ENCODE assay signal across 8 mouse cellular contexts in the genomic region with DNA sequence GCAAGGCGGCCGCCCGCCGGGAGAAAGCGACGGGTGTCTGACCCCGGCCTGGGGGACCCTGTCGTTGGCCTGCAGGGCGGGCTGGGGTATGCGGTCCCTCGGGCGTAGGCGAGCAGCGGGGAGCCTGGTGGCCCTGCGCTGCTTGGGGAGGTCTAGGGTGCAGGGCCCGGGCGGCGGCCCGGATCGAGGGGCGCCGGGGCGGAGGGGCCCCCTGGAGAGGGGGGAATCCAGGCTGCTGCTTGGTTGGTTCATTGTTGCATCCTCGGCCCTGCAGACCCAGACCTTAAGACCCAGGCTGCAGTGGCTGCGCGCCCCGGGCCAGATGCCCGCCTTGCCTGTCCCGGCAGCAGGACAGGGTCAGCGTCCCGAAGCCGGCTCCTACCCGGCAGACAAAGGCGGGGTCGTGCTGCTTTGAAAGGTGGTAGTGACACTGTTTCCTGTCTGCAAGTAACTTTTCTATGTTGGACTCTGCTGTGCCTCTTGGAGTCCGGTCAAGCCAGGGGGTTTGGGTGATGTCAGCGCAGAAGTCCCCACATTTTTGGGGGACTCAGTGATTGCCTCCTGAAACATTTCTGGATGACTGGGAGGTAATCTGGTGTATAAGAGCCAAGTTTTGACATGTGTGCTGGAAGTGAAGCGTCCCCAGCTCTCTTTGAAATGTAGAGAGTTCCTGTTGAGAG.
DNase-seq lines count a peak whose midpoint lies in the region; ATAC-seq lines count a peak whose summit lies in the region.

No protein-coding gene starts in this region.

- peak overlapping the region; percentile 70 for H3K27ac ChIP-seq in heart, embryonic 13.5 days (replicated peaks)
- peak overlapping the region; percentile 97 for H3K27ac ChIP-seq in midbrain, embryonic 10.5 days (replicated peaks)

- H3K9me3 ChIP-seq in heart, embryonic 13.5 days: no peaks in the 10 kb centered on the region
- H3K9me3 ChIP-seq in midbrain, embryonic 10.5 days (replicated peaks): no peaks in the 10 kb centered on the region

- peaks cover 53% of the 10 kb centered on the region for H3K4me1 ChIP-seq in heart, embryonic 13.5 days
- peaks cover 44% of the 10 kb centered on the region for H3K4me1 ChIP-seq in midbrain, embryonic 10.5 days

- peak; percentile 39 for DNase-seq in right cerebral cortex, postnatal 4 days
- no peak for DNase-seq in right cerebral cortex, adult 2 months (ENCODE audit: low spot score in 2 of 2)
- DNase-seq in embryo, embryonic 10 days (ENCODE audit: low spot score): peak; percentile 64
- DNase-seq in kidney, postnatal 25 days: peak; percentile 45 to 72
- DNase-seq in midbrain, embryonic 10.5 days (ENCODE audit: low spot score): peak; percentile 68
- peak; percentile 63 to 81 for DNase-seq in spleen, postnatal 4 days (ENCODE audit: low spot score in 2 of 2)

- peak overlapping the region; percentile 90 for H3K4me2 ChIP-seq in heart, embryonic 13.5 days

- H3K27me3 ChIP-seq in heart, embryonic 13.5 days (replicated peaks): no peaks in the 10 kb centered on the region
- H3K27me3 ChIP-seq in midbrain, embryonic 10.5 days (ENCODE audit: low read depth, poor library complexity, severe bottlenecking): 0 out of 2 replicates have a peak, but pooled peaks cover 3% of the 10 kb centered on the region

- WGBS in heart, embryonic 13.5 days: under 1% methylated on average over 35 of the region's 38 CpGs
- under 1% methylated on average over 38 of the region's 38 CpGs for WGBS in midbrain, embryonic 10.5 days

- peak overlapping the region; percentile 97 for H3K9ac ChIP-seq in heart, embryonic 13.5 days

- no peaks in the 10 kb centered on the region for H3K36me3 ChIP-seq in heart, embryonic 13.5 days
- H3K36me3 ChIP-seq in midbrain, embryonic 10.5 days: no peaks in the 10 kb centered on the region

- peak overlapping the region; percentile 91 for H3K4me3 ChIP-seq in heart, embryonic 13.5 days
- H3K4me3 ChIP-seq in midbrain, embryonic 10.5 days: peak overlapping the region; percentile 95

- ATAC-seq in heart, embryonic 13.5 days (ENCODE audit: extremely low read depth, insufficient number of reproducible peaks, low FRiP score, low TSS enrichment): peak; percentile 26; the same call in 1 of the 2 replicates
- no peak for ATAC-seq in inflammation-experienced regulatory T-cells, adult 6 months

Comparison
In these comparisons a context has a peak if more than half of its experiments do, and no peak if none do; other contexts are left out.
1. DNase-seq: peak in right cerebral cortex, postnatal 4 days (single experiment), embryo, embryonic 10 days (single experiment), kidney, postnatal 25 days (2 of 2), midbrain, embryonic 10.5 days (single experiment) and spleen, postnatal 4 days (2 of 2); none in right cerebral cortex, adult 2 months (0 of 2).